Mouse (Mus musculus) intestine, embryonic 14.5 days (tissue): ENCODE measurements at regions not wholly inside any gene's neighbourhood (a gene's known extent, or its start where the extent isn't known, plus 50 kb on each side); places are given as distances from the start of the nearest gene placed in this dataset.

Experiments
- ATAC-seq: fragments of 200-750 bp; cut with Nextera tagmentation; replicated peaks from 2 replicates; pipeline ENCODE4 v1.8.0; 2017; ENCODE audit warnings: low read depth, moderate number of reproducible peaks, moderate TSS enrichment, moderate library complexity; ENCODE audit not compliant: low FRiP score, low TSS enrichment
- DNase-seq: peaks from one replicate; pipeline ENCODE4 v3.0.0-alpha.2; 2018; ENCODE audit warnings: low spot score
- H3K27ac ChIP-seq: fragments of 300-500 bp; sonication (generic); 2 replicates; pipeline ENCODE4 v1.5.1; 2014; ENCODE audit warnings: low read depth, mild to moderate bottlenecking, control low read depth
- H3K27me3 ChIP-seq: fragments of 300-500 bp; sonication (generic); replicated peaks from 2 replicates; pipeline ENCODE4 v1.6.1; 2014; ENCODE audit warnings: low read length, control low read depth; ENCODE audit not compliant: control insufficient read depth, insufficient read depth
- H3K36me3 ChIP-seq: fragments of 300-500 bp; sonication (generic); 2 replicates; pipeline ENCODE4 v1.6.1; 2014; ENCODE audit warnings: low read length, control low read depth; ENCODE audit not compliant: control insufficient read depth, insufficient read depth
- H3K4me1 ChIP-seq: fragments of 300-500 bp; sonication (generic); replicated peaks from 2 replicates; pipeline ENCODE4 v1.6.1; 2014; ENCODE audit warnings: low read length, control low read depth, mixed read lengths; ENCODE audit not compliant: control insufficient read depth, insufficient read depth
- H3K4me2 ChIP-seq: fragments of 300-500 bp; sonication (generic); 2 replicates; pipeline ENCODE4 v1.6.1; 2014; ENCODE audit warnings: low read length
- H3K4me3 ChIP-seq: fragments of 300-500 bp; sonication (generic); 2 replicates; pipeline ENCODE4 v1.5.1; 2014; ENCODE audit warnings: low read depth, low read length, control low read depth, mixed read lengths
- H3K9ac ChIP-seq: fragments of 300-500 bp; sonication (generic); 2 replicates; pipeline ENCODE4 v1.6.1; 2014; ENCODE audit warnings: mild to moderate bottlenecking, low read length
- H3K9me3 ChIP-seq: fragments of 300-500 bp; sonication (generic); 2 replicates; pipeline ENCODE4 v1.6.1; 2016; ENCODE audit warnings: low read length, control low read depth; ENCODE audit not compliant: control insufficient read depth
- WGBS: fragments of 180-500 bp; shearing (Covaris S2); extraction: QIAGEN DNeasy Blood & Tissue Kit; methylation state at CpG from one replicate; pipeline ENCODE4 v1.1.7; 2014; 5-methylcytosine and 5-hydroxymethylcytosine counted together

DNA sequence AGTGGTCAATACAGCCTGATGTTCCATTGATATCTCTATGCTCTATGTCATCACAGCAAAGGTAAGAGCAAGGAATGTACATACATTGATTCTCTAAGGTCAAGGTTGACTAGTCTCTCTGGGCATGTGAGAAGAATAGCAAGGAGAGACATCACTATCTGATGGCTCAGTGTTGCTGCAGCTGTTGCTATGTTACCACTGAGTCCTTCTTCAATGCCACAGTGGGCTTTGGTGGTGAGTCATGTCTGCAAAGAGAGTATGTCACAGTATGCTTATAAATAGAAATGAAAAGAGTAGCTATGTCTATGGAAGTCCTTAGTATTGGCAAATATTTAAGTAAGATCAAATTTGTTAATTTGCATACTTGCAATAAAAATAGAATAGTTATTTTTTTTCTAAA lies 326.3 kb downstream of the Cd109 start:
- no peak overlapping the region for H3K4me3 ChIP-seq
- no peak overlapping the region for H3K4me2 ChIP-seq
- ATAC-seq (no peak), DNase-seq (no peak)
- no peaks in the 10 kb centered on the region for H3K4me1 ChIP-seq
- no peaks in the 10 kb centered on the region for H3K36me3 ChIP-seq
- no peaks in the 10 kb centered on the region for H3K27me3 ChIP-seq
- H3K9ac ChIP-seq, result no peak overlapping the region
- H3K27ac ChIP-seq, result no peak overlapping the region
- H3K9me3 ChIP-seq, result no peaks in the 10 kb centered on the region

DNA sequence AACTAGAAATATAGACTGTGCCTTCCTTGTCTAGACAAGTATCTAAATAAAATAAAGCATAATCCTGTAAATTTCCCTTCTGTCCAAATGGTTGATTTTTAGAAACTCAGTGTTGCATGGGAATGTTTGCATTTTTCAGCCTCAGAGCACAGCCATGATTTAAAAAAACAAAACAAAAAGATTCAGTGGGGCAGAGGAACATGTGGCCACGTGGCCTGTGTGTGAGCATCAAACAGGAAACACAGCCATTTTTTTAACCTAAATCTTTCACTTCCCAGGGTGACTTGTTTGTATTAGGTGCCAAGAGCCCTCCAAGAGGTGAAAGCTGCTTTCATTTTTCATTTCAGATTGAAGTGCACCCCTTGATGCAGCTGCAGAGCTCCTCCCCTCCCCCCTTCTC lies 349.5 kb downstream of the Cd109 start:
- ATAC-seq (no peak), DNase-seq (no peak)
- Histone ChIP-seq H3K4me2 (no peak overlapping the region), H3K4me3 (no peak overlapping the region), H3K27ac (no peak overlapping the region), H3K4me1 (no peaks in the 10 kb centered on the region), H3K36me3 (no peaks in the 10 kb centered on the region), H3K27me3 (no peaks in the 10 kb centered on the region), H3K9me3 (no peaks in the 10 kb centered on the region), H3K9ac (no peak overlapping the region)
- 24% methylated on average over 1 of the region's 1 CpGs for WGBS

GRCm38 (mm10) chr9:78965226-78965950 lies 350.0 kb downstream of the Cd109 start:
- Histone ChIP-seq H3K9ac (no peak overlapping the region), H3K9me3 (no peaks in the 10 kb centered on the region), H3K4me2 (no peak overlapping the region), H3K36me3 (no peaks in the 10 kb centered on the region), H3K27me3 (no peaks in the 10 kb centered on the region), H3K4me1 (no peaks in the 10 kb centered on the region), H3K27ac (no peak overlapping the region), H3K4me3 (no peak overlapping the region)
- WGBS, result 71% methylated on average over 14 of the region's 14 CpGs
- ATAC-seq (no peak), DNase-seq (no peak)

DNA sequence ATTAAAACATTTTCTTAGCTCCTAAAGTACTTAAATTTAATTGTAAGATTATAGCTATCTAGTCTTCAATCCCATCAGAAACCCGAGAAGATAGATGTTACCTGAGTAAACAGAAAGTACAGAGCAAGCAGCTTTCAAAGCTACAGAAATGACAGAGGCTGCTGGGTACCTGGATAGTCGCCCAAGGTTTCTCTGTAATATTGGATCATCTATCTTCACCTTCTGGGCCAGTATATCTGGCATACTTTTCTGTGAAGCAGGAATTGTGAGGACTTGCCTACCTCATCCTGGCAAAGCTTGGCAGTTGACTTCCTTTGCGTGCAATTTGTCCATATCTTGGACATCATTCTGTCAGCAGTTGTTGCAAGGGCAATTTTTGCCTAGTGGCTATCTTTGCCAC lies 356.4 kb downstream of the Cd109 start:
- ATAC-seq, result no peak
- no peak overlapping the region for H3K4me2 ChIP-seq
- H3K9me3 ChIP-seq, result no peaks in the 10 kb centered on the region
- no peak for DNase-seq
- H3K4me3 ChIP-seq, result no peak overlapping the region
- H3K27ac ChIP-seq, result no peak overlapping the region
- H3K36me3 ChIP-seq, result no peaks in the 10 kb centered on the region
- H3K27me3 ChIP-seq, result 0 out of 2 replicates have a peak, but pooled peaks cover 3% of the 10 kb centered on the region
- no peak overlapping the region for H3K9ac ChIP-seq
- WGBS, result 70% methylated on average over 3 of the region's 3 CpGs
- H3K4me1 ChIP-seq, result no peaks in the 10 kb centered on the region

DNA sequence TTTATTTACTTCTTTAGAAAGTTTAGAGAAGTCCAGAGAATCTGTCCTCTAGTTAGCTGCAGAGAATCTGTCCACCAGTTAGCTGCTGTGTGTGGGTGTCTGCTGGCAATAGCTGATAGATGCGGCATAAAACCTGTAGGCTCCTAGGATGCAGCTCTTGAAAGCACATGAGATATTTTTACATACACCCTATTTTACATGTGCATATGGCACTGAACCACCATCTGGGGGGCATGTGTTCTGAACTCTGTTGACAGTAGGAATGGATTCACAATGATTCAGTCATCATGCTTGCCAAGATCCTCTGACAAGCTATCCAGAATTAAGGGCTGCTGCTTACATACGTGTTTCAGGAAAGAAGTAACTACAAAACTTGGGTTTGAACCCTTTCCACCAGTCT lies 368.4 kb downstream of the Cd109 start:
- DNase-seq (no peak), ATAC-seq (no peak)
- Histone ChIP-seq H3K4me2 (no peak overlapping the region), H3K27me3 (no peaks in the 10 kb centered on the region), H3K36me3 (no peaks in the 10 kb centered on the region), H3K4me3 (no peak overlapping the region), H3K9me3 (no peaks in the 10 kb centered on the region), H3K4me1 (no peaks in the 10 kb centered on the region; the same call in 1 of the 2 replicates), H3K27ac (no peak overlapping the region), H3K9ac (no peak overlapping the region)
- WGBS, result 77% methylated on average over 2 of the region's 2 CpGs

DNA sequence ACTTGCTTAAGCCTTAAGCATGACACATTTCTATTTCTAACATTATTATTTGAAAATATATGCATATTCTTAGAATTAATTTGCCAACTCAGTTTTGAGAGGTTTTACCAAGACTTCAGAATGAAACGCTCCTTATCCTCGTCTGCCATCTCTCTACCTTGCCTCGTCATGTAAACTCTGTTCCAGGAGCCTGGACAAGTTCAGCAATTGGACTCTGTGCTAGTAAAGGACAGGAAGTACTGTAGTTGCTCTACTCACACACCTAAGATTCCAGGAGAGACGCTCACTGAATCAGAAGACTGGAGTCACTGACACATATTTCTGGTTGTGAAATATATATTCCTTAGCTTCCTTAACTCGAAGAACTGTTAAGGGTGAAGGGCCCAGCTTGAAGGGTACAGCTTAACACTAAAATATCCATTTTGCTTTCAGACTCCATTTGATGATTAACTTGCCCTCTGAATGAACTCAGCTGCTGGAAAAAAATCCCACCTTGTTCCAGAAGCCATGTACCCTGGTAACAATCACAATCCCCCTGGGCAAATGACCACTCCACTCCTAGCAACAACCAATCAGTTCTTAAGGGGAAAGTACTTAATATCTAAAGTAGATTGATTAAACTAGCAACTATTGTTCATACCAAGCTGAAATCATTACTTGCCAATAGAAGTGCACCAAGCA lies 370.0 kb downstream of the Cd109 start:
- no peak overlapping the region for H3K4me3 ChIP-seq
- no peak overlapping the region for H3K9ac ChIP-seq
- ATAC-seq (no peak), DNase-seq (no peak)
- H3K27ac ChIP-seq, result no peak overlapping the region
- H3K9me3 ChIP-seq, result no peaks in the 10 kb centered on the region
- H3K4me2 ChIP-seq, result no peak overlapping the region
- H3K27me3 ChIP-seq, result no peaks in the 10 kb centered on the region
- no peaks in the 10 kb centered on the region; the same call in 1 of the 2 replicates for H3K4me1 ChIP-seq
- no peaks in the 10 kb centered on the region for H3K36me3 ChIP-seq
- WGBS, result 61% methylated on average over 5 of the region's 5 CpGs

DNA sequence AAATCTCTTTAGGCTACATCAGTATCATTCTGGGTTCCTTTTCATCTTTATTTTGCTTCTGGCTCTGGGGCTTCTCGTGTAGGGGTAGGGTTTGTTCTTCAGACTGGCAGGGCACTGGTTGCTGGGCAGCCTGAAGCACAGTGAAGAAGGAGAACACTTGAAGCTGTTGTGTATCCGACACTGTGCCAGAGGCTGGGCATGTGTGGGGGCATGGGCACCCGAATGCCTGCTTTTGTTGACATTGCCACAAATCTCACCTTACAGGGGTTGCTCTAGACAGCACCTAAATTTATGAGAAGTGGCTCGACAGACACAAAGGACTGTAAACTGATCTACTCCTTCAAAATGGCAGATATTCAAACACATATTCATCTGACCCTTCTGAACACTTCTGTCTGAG lies 376.0 kb downstream of the Cd109 start:
- Histone ChIP-seq H3K4me3 (no peak overlapping the region), H3K27ac (no peak overlapping the region), H3K36me3 (no peaks in the 10 kb centered on the region), H3K27me3 (no peaks in the 10 kb centered on the region), H3K9ac (no peak overlapping the region), H3K4me2 (no peak overlapping the region), H3K9me3 (no peaks in the 10 kb centered on the region), H3K4me1 (peaks cover 4% of the 10 kb centered on the region; the same call in 1 of the 2 replicates)
- DNase-seq, result no peak
- ATAC-seq, result no peak
- WGBS, result 50% methylated on average over 4 of the region's 4 CpGs

DNA sequence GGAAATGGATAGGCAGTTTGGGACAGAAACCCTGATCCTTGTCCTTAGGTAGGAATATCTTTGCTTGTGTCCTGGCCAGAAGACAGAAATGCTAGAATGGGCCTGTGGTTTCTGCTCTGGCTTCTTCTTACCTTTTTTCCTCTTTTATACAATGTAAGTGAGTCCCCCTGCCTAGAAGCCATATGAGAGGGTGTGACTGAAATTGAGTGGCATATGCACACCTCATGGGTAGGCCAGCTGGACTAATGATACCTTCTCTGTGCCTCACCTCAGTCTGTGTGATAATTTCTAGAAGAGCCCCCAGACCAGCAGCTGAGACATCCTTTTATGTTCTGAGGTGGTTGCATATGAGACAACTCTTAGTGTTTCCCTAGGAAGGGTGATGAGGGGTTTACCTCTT lies 385.7 kb downstream of the Cd109 start:
- no peaks in the 10 kb centered on the region for H3K9me3 ChIP-seq
- DNase-seq (no peak), ATAC-seq (no peak)
- H3K9ac ChIP-seq, result no peak overlapping the region
- no peak overlapping the region for H3K27ac ChIP-seq
- no peaks in the 10 kb centered on the region for H3K36me3 ChIP-seq
- H3K4me3 ChIP-seq, result no peak overlapping the region
- H3K4me2 ChIP-seq, result no peak overlapping the region
- no peaks in the 10 kb centered on the region for H3K27me3 ChIP-seq
- H3K4me1 ChIP-seq, result no peaks in the 10 kb centered on the region

DNA sequence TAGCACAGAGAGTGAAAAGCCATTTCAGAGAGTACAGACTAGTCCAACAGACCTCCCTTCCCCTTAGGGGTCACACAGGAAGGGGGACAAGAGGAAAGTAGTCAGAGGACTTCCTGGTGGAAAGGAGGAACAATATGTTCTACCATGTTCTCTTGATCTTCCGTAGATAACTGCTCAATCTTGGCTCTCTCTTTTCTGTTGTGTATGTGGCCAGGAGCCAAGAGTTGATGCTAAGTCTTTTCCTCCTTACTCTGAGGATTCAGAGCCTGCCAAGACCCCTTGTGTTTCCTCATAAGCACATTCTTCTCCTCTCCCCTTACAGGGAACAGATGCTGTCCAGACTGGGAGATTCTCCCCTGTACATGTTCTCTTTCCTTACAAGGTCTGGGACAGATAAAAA lies 386.6 kb downstream of the Cd109 start:
- 50% methylated on average over 1 of the region's 1 CpGs for WGBS
- Histone ChIP-seq H3K36me3 (no peaks in the 10 kb centered on the region), H3K27me3 (no peaks in the 10 kb centered on the region), H3K9ac (no peak overlapping the region), H3K27ac (no peak overlapping the region), H3K4me3 (no peak overlapping the region), H3K9me3 (no peaks in the 10 kb centered on the region), H3K4me1 (no peaks in the 10 kb centered on the region), H3K4me2 (no peak overlapping the region)
- DNase-seq (no peak), ATAC-seq (0 out of 2 replicates have a peak, but pooled peaks have one; percentile 27)
